Mouse (Mus musculus) forebrain, embryonic 10.5 days (tissue): Measurements from ENCODE around the gene Eid3. TPM values are rescaled to one million over a fixed set of nuclear protein-coding genes. Genes with fewer than 3 reads are reported as not detected.

Source experiments
- DNase-seq: peaks from one replicate; pipeline ENCODE4 v3.0.0-alpha.2; 2017; ENCODE audit warnings: low spot score; ENCODE audit errors: extremely low spot score
- H3K27ac ChIP-seq: fragments of 300-500 bp; sonication (generic); 2 replicates; pipeline ENCODE4 v1.5.1; 2016; ENCODE audit warnings: mild to moderate bottlenecking
- H3K27me3 ChIP-seq: fragments of 300-500 bp; sonication (generic); 2 replicates; pipeline ENCODE4 v1.6.1; 2016; ENCODE audit warnings: mild to moderate bottlenecking; ENCODE audit not compliant: poor library complexity, severe bottlenecking
- H3K36me3 ChIP-seq: fragments of 300-500 bp; sonication (generic); replicated peaks from 2 replicates; pipeline ENCODE4 v1.6.1; 2016; ENCODE audit warnings: mild to moderate bottlenecking, moderate library complexity
- H3K4me1 ChIP-seq: fragments of 300-500 bp; sonication (generic); 2 replicates; pipeline ENCODE4 v1.6.1; 2016
- H3K4me3 ChIP-seq: fragments of 300-500 bp; sonication (generic); 2 replicates; pipeline ENCODE4 v1.5.1; 2016; ENCODE audit warnings: mild to moderate bottlenecking, moderate library complexity
- H3K9me3 ChIP-seq: fragments of 300-500 bp; sonication (generic); 2 replicates; pipeline ENCODE4 v1.6.1; 2016; ENCODE audit warnings: mild to moderate bottlenecking, moderate library complexity
- WGBS: fragments of 180-500 bp; shearing (Covaris S2); methylation state at CpG from one replicate; pipeline ENCODE4 v1.1.7; 2016; 5-methylcytosine and 5-hydroxymethylcytosine counted together
- polyA plus RNA-seq: library from polyadenylated mRNA; unstranded; fragments of >200 nt; fragmentation: Nextera tagmentation; extraction: Ambion mirVana; gene quantifications from 2 replicates; pipeline ENCODE4 v1.2.1, GENCODE M21; 2016

The Eid3 gene
- polyA plus RNA-seq, 1 experiment from 2014 or later = 0.57 TPM

- peak; percentile 30 for DNase-seq
- H3K4me3 ChIP-seq = peak overlapping the region; percentile 16
- no peaks in the 10 kb centered on the region for H3K27me3 ChIP-seq
- H3K27ac ChIP-seq = peak overlapping the region; percentile 4; the same call in 1 of the 2 replicates
- H3K4me1 ChIP-seq = peaks cover 24% of the 10 kb centered on the region
- peaks cover 44% of the 10 kb centered on the region for H3K36me3 ChIP-seq
- H3K9me3 ChIP-seq = no peaks in the 10 kb centered on the region
- 47% methylated on average over 16 of the region's 16 CpGs for WGBS
Observed at GRCm38 (mm10) chr10:82899810-82900421, 33.5 kb downstream of the Eid3 start.

GRCm38 (mm10) chr10:82900546-82900945 is 34.1 kb downstream of the Eid3 start:
- Histone ChIP-seq H3K9me3 (no peaks in the 10 kb centered on the region), H3K36me3 (peaks cover 37% of the 10 kb centered on the region), H3K27me3 (no peaks in the 10 kb centered on the region), H3K27ac (peak overlapping the region; percentile 4; the same call in 1 of the 2 replicates), H3K4me1 (peaks cover 24% of the 10 kb centered on the region), H3K4me3 (peak overlapping the region; percentile 16; the same call in 1 of the 2 replicates)
- 45% methylated on average over 7 of the region's 7 CpGs for WGBS
- DNase-seq = peak; percentile 29

GRCm38 (mm10) chr10:82901436-82901835 is 35.0 kb downstream of the Eid3 start:
- no peaks in the 10 kb centered on the region for H3K27me3 ChIP-seq
- no peak overlapping the region for H3K4me3 ChIP-seq
- WGBS = 6% methylated on average over 7 of the region's 7 CpGs
- H3K9me3 ChIP-seq = no peaks in the 10 kb centered on the region
- H3K36me3 ChIP-seq = peaks cover 29% of the 10 kb centered on the region
- DNase-seq = peak; percentile 83
- peaks cover 24% of the 10 kb centered on the region for H3K4me1 ChIP-seq
- H3K27ac ChIP-seq = no peak overlapping the region

GRCm38 (mm10) chr10:82908526-82908925 is 42.1 kb downstream of the Eid3 start:
- H3K27ac ChIP-seq = no peak overlapping the region
- no peaks in the 10 kb centered on the region for H3K36me3 ChIP-seq
- no peaks in the 10 kb centered on the region for H3K27me3 ChIP-seq
- no peak overlapping the region for H3K4me3 ChIP-seq
- H3K4me1 ChIP-seq = peaks cover 6% of the 10 kb centered on the region
- WGBS = 92% methylated on average over 7 of the region's 7 CpGs
- H3K9me3 ChIP-seq = no peaks in the 10 kb centered on the region
- DNase-seq = no peak

GRCm38 (mm10) chr10:82909382-82909781 is 43.0 kb downstream of the Eid3 start:
- no peak overlapping the region for H3K27ac ChIP-seq
- H3K4me3 ChIP-seq = peak overlapping the region; percentile 25; the same call in 1 of the 2 replicates
- DNase-seq = peak; percentile 67
- no peaks in the 10 kb centered on the region for H3K9me3 ChIP-seq
- 13% methylated on average over 9 of the region's 9 CpGs for WGBS
- H3K4me1 ChIP-seq = peaks cover 6% of the 10 kb centered on the region
- no peaks in the 10 kb centered on the region for H3K36me3 ChIP-seq
- no peaks in the 10 kb centered on the region for H3K27me3 ChIP-seq

- no peak overlapping the region for H3K27ac ChIP-seq
- 74% methylated on average over 3 of the region's 3 CpGs for WGBS
- no peaks in the 10 kb centered on the region for H3K27me3 ChIP-seq
- H3K4me3 ChIP-seq = no peak overlapping the region
- H3K9me3 ChIP-seq = no peaks in the 10 kb centered on the region
- DNase-seq = no peak
- H3K4me1 ChIP-seq = peaks cover 6% of the 10 kb centered on the region
- no peaks in the 10 kb centered on the region for H3K36me3 ChIP-seq
Observed at GRCm38 (mm10) chr10:82910198-82910597, 43.8 kb downstream of the Eid3 start.

- Histone ChIP-seq H3K4me3 (no peak overlapping the region), H3K9me3 (no peaks in the 10 kb centered on the region), H3K4me1 (peaks cover 6% of the 10 kb centered on the region), H3K27me3 (no peaks in the 10 kb centered on the region), H3K27ac (no peak overlapping the region), H3K36me3 (no peaks in the 10 kb centered on the region)
- 87% methylated on average over 4 of the region's 4 CpGs for WGBS
- no peak for DNase-seq
Observed at GRCm38 (mm10) chr10:82913238-82913637, 46.8 kb downstream of the Eid3 start.

- DNase-seq = no peak
- H3K36me3 ChIP-seq = no peaks in the 10 kb centered on the region
- 91% methylated on average over 6 of the region's 6 CpGs for WGBS
- H3K4me3 ChIP-seq = no peak overlapping the region
- H3K27me3 ChIP-seq = no peaks in the 10 kb centered on the region
- peaks cover 6% of the 10 kb centered on the region for H3K4me1 ChIP-seq
- no peak overlapping the region for H3K27ac ChIP-seq
- H3K9me3 ChIP-seq = no peaks in the 10 kb centered on the region
Observed at GRCm38 (mm10) chr10:82913772-82914171, 47.3 kb downstream of the Eid3 start.

Other genes with a start within 250 kb of the Eid3 start
- gene 1190007I07Rik, start 243.4 kb upstream of the Eid3 start, polyA plus RNA-seq = 43.7 and 46.4 TPM in 2 replicates
- gene Tdg, start 236.8 kb upstream of the Eid3 start, polyA plus RNA-seq = 291 and 312 TPM in 2 replicates
- 1.00 and 1.3 TPM in 2 replicates for gene Glt8d2, start 176.0 kb upstream of the Eid3 start, polyA plus RNA-seq
- 22.7 and 24.8 TPM in 2 replicates for gene Hcfc2, start 170.5 kb upstream of the Eid3 start, polyA plus RNA-seq
- gene Nfyb, start 102.5 kb upstream of the Eid3 start, polyA plus RNA-seq = 63.8 and 64.3 TPM in 2 replicates
- 196 and 200 TPM in 2 replicates for gene Txnrd1, start 32.7 kb upstream of the Eid3 start, polyA plus RNA-seq
- gene Chst11, start 118.9 kb downstream of the Eid3 start, polyA plus RNA-seq = 0.99 and 1.1 TPM in 2 replicates